Mouse (Mus musculus) embryo, embryonic 9.5 days (tissue): ENCODE data around the gene Serpina3k.
"Not testable (repeated sequence)": the region's sequence is repeated elsewhere in the genome, so short reads cannot be mapped to it uniquely, and the experiment has no call there.

Experiments used
- DNase-seq: peaks from one replicate; pipeline ENCODE4 v3.0.0-alpha.2; 2017; ENCODE audit errors: extremely low spot score

The Serpina3k gene

GRCm38 (mm10) chr12:104388477-104388876, 50.2 kb downstream of the Serpina3k start:
- no peak for DNase-seq

GRCm38 (mm10) chr12:104391057-104391456, 52.8 kb downstream of the Serpina3k start:
- DNase-seq: not testable (repeated sequence)
